Mouse (Mus musculus) spleen, postnatal 0 days (tissue): Measurements from ENCODE around the gene 1700006A11Rik. TPM values are rescaled to one million over a fixed set of nuclear protein-coding genes. Genes with fewer than 3 reads are reported as not detected.

Experiments
- polyA plus RNA-seq: library from polyadenylated mRNA; unstranded; fragments of >200 nt; fragmentation: Nextera tagmentation; extraction: Ambion mirVana; gene quantifications from 2 replicates; pipeline ENCODE4 v1.2.1, GENCODE M21; 2015

Gene 1700006A11Rik
- not detected in 2 replicates for polyA plus RNA-seq

GRCm38 (mm10) chr3:124425940-124426339 is at the start of gene 1700006A11Rik:
Gene 1700006A11Rik (minus strand): TSS chr3:124426040.

Other genes starting within 250 kb of the 1700006A11Rik start
- 0.61 and 0.65 TPM in 2 replicates for gene Tram1l1, start 105.2 kb downstream of the 1700006A11Rik start, polyA plus RNA-seq
- not detected in 2 replicates for gene 1700003H04Rik, start 155.1 kb upstream of the 1700006A11Rik start, polyA plus RNA-seq